Mouse (Mus musculus) hindbrain, postnatal 0 days (tissue): ENCODE results near the gene Rbm10. TPM values are rescaled to one million over a fixed set of nuclear protein-coding genes. Genes with fewer than 3 reads are reported as not detected.

Experiments used
- ATAC-seq: fragments of 200-750 bp; cut with Nextera tagmentation; 2 replicates; pipeline ENCODE4 v1.8.0; 2017; ENCODE audit warnings: mild to moderate bottlenecking, moderate TSS enrichment, moderate library complexity
- DNase-seq: peaks from one replicate; pipeline ENCODE4 v3.0.0-alpha.2; 2015; ENCODE audit warnings: low spot score
- H3K27ac ChIP-seq: fragments of 300-500 bp; sonication (generic); 2 replicates; pipeline ENCODE4 v1.5.1; 2014; ENCODE audit warnings: mild to moderate bottlenecking
- H3K27me3 ChIP-seq: fragments of 300-500 bp; sonication (generic); 2 replicates; pipeline ENCODE4 v1.6.1; 2014; ENCODE audit warnings: low read length, mixed read lengths; ENCODE audit not compliant: insufficient read depth
- H3K36me3 ChIP-seq: fragments of 300-500 bp; sonication (generic); 2 replicates; pipeline ENCODE4 v1.6.1; 2014; ENCODE audit warnings: low read length, mixed read lengths; ENCODE audit not compliant: insufficient read depth
- H3K4me1 ChIP-seq: fragments of 300-500 bp; sonication (generic); 2 replicates; pipeline ENCODE4 v1.6.1; 2014; ENCODE audit warnings: antibody characterized with exemption, low read length, mixed read lengths; ENCODE audit not compliant: insufficient read depth
- H3K4me2 ChIP-seq: fragments of 300-500 bp; sonication (generic); 2 replicates; pipeline ENCODE4 v1.6.1; 2014; ENCODE audit warnings: low read depth, mild to moderate bottlenecking, low read length, moderate library complexity, mixed read lengths
- H3K4me3 ChIP-seq: fragments of 300-500 bp; sonication (generic); 2 replicates; pipeline ENCODE4 v1.5.1; 2014; ENCODE audit warnings: low read length
- H3K9ac ChIP-seq: fragments of 300-500 bp; sonication (generic); replicated peaks from 2 replicates; pipeline ENCODE4 v1.6.1; 2014; ENCODE audit warnings: mild to moderate bottlenecking, low read length, moderate library complexity, mixed read lengths
- H3K9me3 ChIP-seq: fragments of 300-500 bp; sonication (generic); 2 replicates; pipeline ENCODE4 v1.6.1; 2016; ENCODE audit warnings: low read length, mixed read lengths
- CTCF ChIP-seq: IDR thresholded peaks from 2 replicates; pipeline ENCODE4 v1.5.1; 2016; ENCODE audit warnings: antibody characterized with exemption, control low read depth, low read depth
- WGBS: fragments of 180-500 bp; shearing (Covaris S2); extraction: QIAGEN DNeasy Blood & Tissue Kit; methylation state at CpG from one replicate; pipeline ENCODE4 v1.1.7; 2014; 5-methylcytosine and 5-hydroxymethylcytosine counted together
- polyA plus RNA-seq: library from polyadenylated mRNA; unstranded; fragments of >200 nt; fragmentation: Nextera tagmentation; extraction: Ambion mirVana; gene quantifications from 2 replicates; pipeline ENCODE4 v1.2.1, GENCODE M21; 2015
- total RNA-seq: library from RNA; depleted of rRNA; stranded (reverse); fragments of >200 nt; gene quantifications from 2 replicates; pipeline ENCODE4 v1.2.3, GENCODE M21; 2014; rRNA removed

Gene Rbm10
- 58.4 and 64.2 TPM in 2 replicates for total RNA-seq
- polyA plus RNA-seq: 28.9 and 29.5 TPM in 2 replicates

- 28% methylated on average over 45 of the region's 49 CpGs for whole genome bisulfite sequencing
These were observed at the start of gene Rbm10, which contains the start of gene Ndufb11 for GRCm38 (mm10) chrX:20617176-20617902. Gene Rbm10, plus strand, starts transcription at chrX:20617503. Gene Ndufb11, minus strand, starts transcription at chrX:20617619.

GRCm38 (mm10) chrX:20571024-20571423 lies 46.3 kb upstream of the Rbm10 start:
- no peak for ATAC-seq
- WGBS: 83% methylated on average over 2 of the region's 2 CpGs
- no peak overlapping the region for H3K9ac ChIP-seq
- no peak overlapping the region for H3K4me2 ChIP-seq
- no peaks in the 10 kb centered on the region for H3K27me3 ChIP-seq
- H3K36me3 ChIP-seq: no peaks in the 10 kb centered on the region
- no peaks in the 10 kb centered on the region for H3K4me1 ChIP-seq
- H3K27ac ChIP-seq: no peak overlapping the region
- H3K4me3 ChIP-seq: no peak overlapping the region
- H3K9me3 ChIP-seq: no peaks in the 10 kb centered on the region
- no peak for TF ChIP-seq CTCF
- no peak for DNase-seq

More at GRCm38 (mm10) chrX:20617176-20617902, at the start of gene Rbm10, which contains the start of gene Ndufb11:
- no peaks in the 10 kb centered on the region for H3K36me3 ChIP-seq
- H3K9me3 ChIP-seq: no peaks in the 10 kb centered on the region
- peak within 1 kb of the TSS; percentile 56 for H3K4me3 ChIP-seq
- H3K4me1 ChIP-seq: 0 out of 2 replicates have a peak, but pooled peaks cover 4% of the 10 kb centered on the region
- ATAC-seq (peak; percentile 97), DNase-seq (peak; percentile 85)
- TF ChIP-seq CTCF: no peak
- peak within 1 kb of the TSS; percentile 61 for H3K9ac ChIP-seq
- peak within 1 kb of the TSS; percentile 60 for H3K4me2 ChIP-seq
- H3K27me3 ChIP-seq: no peaks in the 10 kb centered on the region
- peak within 1 kb of the TSS; percentile 85 for H3K27ac ChIP-seq

- Histone ChIP-seq H3K36me3 (no peaks in the 10 kb centered on the region), H3K4me2 (no peak overlapping the region), H3K27me3 (no peaks in the 10 kb centered on the region), H3K9ac (no peak overlapping the region), H3K4me1 (no peaks in the 10 kb centered on the region), H3K4me3 (no peak overlapping the region), H3K27ac (no peak overlapping the region), H3K9me3 (no peaks in the 10 kb centered on the region)
- DNase-seq (peak; percentile 6), ATAC-seq (no peak; the same call in 1 of the 2 replicates)
- TF ChIP-seq CTCF: no peak
- 81% methylated on average over 9 of the region's 9 CpGs for WGBS
These were observed 44.6 kb upstream of the Rbm10 start for GRCm38 (mm10) chrX:20572683-20573082.

GRCm38 (mm10) chrX:20573927-20574326 lies 43.4 kb upstream of the Rbm10 start:
- H3K9ac ChIP-seq: no peak overlapping the region
- no peak for ATAC-seq
- 83% methylated on average over 4 of the region's 4 CpGs for WGBS
- H3K36me3 ChIP-seq: no peaks in the 10 kb centered on the region
- DNase-seq: no peak
- H3K4me1 ChIP-seq: no peaks in the 10 kb centered on the region
- TF ChIP-seq CTCF: no peak
- H3K9me3 ChIP-seq: no peaks in the 10 kb centered on the region
- no peak overlapping the region for H3K4me2 ChIP-seq
- no peak overlapping the region for H3K27ac ChIP-seq
- H3K27me3 ChIP-seq: no peaks in the 10 kb centered on the region
- H3K4me3 ChIP-seq: no peak overlapping the region

- DNase-seq (peak; percentile 9), ATAC-seq (no peak)
- Histone ChIP-seq H3K4me1 (no peaks in the 10 kb centered on the region), H3K9me3 (no peaks in the 10 kb centered on the region), H3K36me3 (no peaks in the 10 kb centered on the region), H3K9ac (no peak overlapping the region), H3K4me2 (no peak overlapping the region), H3K27me3 (no peaks in the 10 kb centered on the region), H3K27ac (no peak overlapping the region), H3K4me3 (no peak overlapping the region)
- 29% methylated on average over 4 of the region's 4 CpGs for WGBS
- peak; percentile 48 for TF ChIP-seq CTCF
These were observed 29.3 kb upstream of the Rbm10 start for GRCm38 (mm10) chrX:20587968-20588367.

GRCm38 (mm10) chrX:20608500-20608899 lies 8.8 kb upstream of the Rbm10 start:
- Histone ChIP-seq H3K4me3 (no peak overlapping the region), H3K36me3 (no peaks in the 10 kb centered on the region), H3K4me2 (no peak overlapping the region), H3K27ac (no peak overlapping the region), H3K9me3 (no peaks in the 10 kb centered on the region), H3K27me3 (no peaks in the 10 kb centered on the region), H3K9ac (no peak overlapping the region), H3K4me1 (no peaks in the 10 kb centered on the region)
- DNase-seq (no peak), ATAC-seq (no peak)
- no peak for TF ChIP-seq CTCF
- 82% methylated on average over 4 of the region's 4 CpGs for WGBS

- Histone ChIP-seq H3K4me2 (peak overlapping the region; percentile 51), H3K27me3 (no peaks in the 10 kb centered on the region), H3K36me3 (no peaks in the 10 kb centered on the region), H3K4me3 (peak overlapping the region; percentile 56), H3K4me1 (0 out of 2 replicates have a peak, but pooled peaks cover 4% of the 10 kb centered on the region), H3K27ac (peak overlapping the region; percentile 85), H3K9ac (peak overlapping the region; percentile 61), H3K9me3 (no peaks in the 10 kb centered on the region)
- DNase-seq (no peak), ATAC-seq (peak; percentile 61)
- WGBS: 29% methylated on average over 17 of the region's 17 CpGs
- TF ChIP-seq CTCF: no peak
These were observed 485 bp upstream of the Rbm10 start for GRCm38 (mm10) chrX:20616861-20617175.
